In the genomic region with DNA sequence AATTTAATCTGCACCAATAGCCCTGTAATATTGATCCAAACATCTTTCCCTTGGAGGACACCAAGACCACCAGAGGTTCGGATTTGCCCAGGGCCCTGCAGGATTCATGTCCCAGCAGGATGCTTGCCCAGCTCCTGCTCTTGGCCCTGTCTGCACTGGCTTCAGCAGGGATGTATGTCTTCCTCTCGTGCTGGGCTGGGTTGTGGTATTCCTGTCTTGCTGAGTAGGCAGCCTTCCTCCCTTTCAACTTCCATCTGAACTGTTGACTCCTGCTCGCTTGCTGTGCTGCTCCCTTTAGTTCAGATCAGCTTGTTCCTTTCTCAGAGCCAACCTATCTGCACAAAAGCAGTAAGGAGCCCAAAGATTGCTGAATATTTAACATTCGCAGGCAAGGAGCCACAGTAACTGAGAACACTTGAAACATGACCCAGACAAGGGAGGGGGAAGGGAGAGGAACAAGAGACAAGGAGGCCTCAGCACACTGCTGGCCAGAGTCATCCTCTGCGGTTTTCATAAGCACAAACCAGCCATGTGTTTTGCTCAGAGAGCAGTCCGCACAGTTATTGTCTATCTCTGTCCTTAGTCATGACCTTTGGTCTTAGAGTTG, we compare ENCODE assay signal across 9 mouse cellular contexts.
DNase-seq lines count a peak whose midpoint lies in the region; ATAC-seq lines count a peak whose summit lies in the region.
"Had no signal": no experiment of that assay in that cellular context is flagged by ENCODE, and none has a peak within 500 bp of the region (broad histone marks: within the 10 kb centered on the region; RNA-seq: fewer than 3 reads in every experiment).

No protein-coding gene starts in this region.

- WGBS in forebrain, embryonic 14.5 days, result 60% methylated on average over 6 of the region's 6 CpGs
- WGBS in forebrain, embryonic 16.5 days, result 38% methylated on average over 6 of the region's 6 CpGs
- 45% methylated on average over 6 of the region's 6 CpGs for WGBS in liver, embryonic 11.5 days
- WGBS in embryonic facial prominence, embryonic 14.5 days, result 16% methylated on average over 6 of the region's 6 CpGs
- WGBS in forebrain, embryonic 12.5 days, result 47% methylated on average over 6 of the region's 6 CpGs

- no peaks in the 10 kb centered on the region for H3K36me3 ChIP-seq in forebrain, embryonic 14.5 days (ENCODE audit: control insufficient read depth, insufficient read depth, low read length)
- H3K36me3 ChIP-seq in forebrain, embryonic 16.5 days (ENCODE audit: control insufficient read depth, insufficient read depth), result no peaks in the 10 kb centered on the region
- H3K36me3 ChIP-seq in liver, embryonic 11.5 days (ENCODE audit: control insufficient read depth, insufficient read depth, low read length), result no peaks in the 10 kb centered on the region
- no peaks in the 10 kb centered on the region for H3K36me3 ChIP-seq in embryonic facial prominence, embryonic 14.5 days (ENCODE audit: control insufficient read depth, insufficient read depth, low read length)
- no peaks in the 10 kb centered on the region for H3K36me3 ChIP-seq in forebrain, embryonic 12.5 days (replicated peaks)
- H3K36me3 ChIP-seq: heart, embryonic 13.5 days had no signal

- no peak overlapping the region for H3K4me3 ChIP-seq in forebrain, embryonic 14.5 days (ENCODE audit: low read depth, low read length)
- H3K4me3 ChIP-seq in forebrain, embryonic 16.5 days (replicated peaks; ENCODE audit: low read length), result no peak overlapping the region
- H3K4me3 ChIP-seq in liver, embryonic 11.5 days (ENCODE audit: low read depth, low read length), result no peak overlapping the region
- H3K4me3 ChIP-seq in embryonic facial prominence, embryonic 14.5 days (ENCODE audit: low read depth, low read length), result no peak overlapping the region
- no peak overlapping the region for H3K4me3 ChIP-seq in forebrain, embryonic 12.5 days (replicated peaks)
- H3K4me3 ChIP-seq: heart, embryonic 13.5 days had no signal

- ATAC-seq in forebrain, embryonic 14.5 days, result no peak
- ATAC-seq in forebrain, embryonic 16.5 days, result no peak
- ATAC-seq in liver, embryonic 11.5 days (replicated peaks; ENCODE audit: low FRiP score), result 0 out of 2 replicates have a peak, but pooled peaks have one; percentile 34
- peak; percentile 67; the same call in 1 of the 2 replicates for ATAC-seq in embryonic facial prominence, embryonic 14.5 days (ENCODE audit: low read depth)
- no peak for ATAC-seq in forebrain, embryonic 12.5 days (ENCODE audit: low FRiP score)

- H3K9ac ChIP-seq in forebrain, embryonic 14.5 days (ENCODE audit: low read length), result no peak overlapping the region
- H3K9ac ChIP-seq in forebrain, embryonic 16.5 days (replicated peaks; ENCODE audit: low read depth, low read length), result no peak overlapping the region
- no peak overlapping the region for H3K9ac ChIP-seq in liver, embryonic 11.5 days (ENCODE audit: low read depth, low read length)
- H3K9ac ChIP-seq in embryonic facial prominence, embryonic 14.5 days (ENCODE audit: low read depth, low read length), result no peak overlapping the region
- H3K9ac ChIP-seq in forebrain, embryonic 12.5 days, result no peak overlapping the region
- H3K9ac ChIP-seq: heart, embryonic 13.5 days had no signal

- H3K4me1 ChIP-seq in forebrain, embryonic 14.5 days (ENCODE audit: control insufficient read depth, insufficient read depth, low read length), result 0 out of 2 replicates have a peak, but pooled peaks cover 5% of the 10 kb centered on the region
- peaks cover 7% of the 10 kb centered on the region for H3K4me1 ChIP-seq in forebrain, embryonic 16.5 days (replicated peaks; ENCODE audit: control insufficient read depth, insufficient read depth, low read length)
- H3K4me1 ChIP-seq in liver, embryonic 11.5 days (replicated peaks; ENCODE audit: control insufficient read depth, insufficient read depth, low read length), result no peaks in the 10 kb centered on the region
- H3K4me1 ChIP-seq in embryonic facial prominence, embryonic 14.5 days (ENCODE audit: control insufficient read depth, insufficient read depth, low read length), result peaks cover 6% of the 10 kb centered on the region; the same call in 1 of the 2 replicates
- H3K4me1 ChIP-seq in forebrain, embryonic 12.5 days, result peaks cover 6% of the 10 kb centered on the region

- no peak overlapping the region for H3K4me2 ChIP-seq in forebrain, embryonic 14.5 days (ENCODE audit: low read length)
- no peak overlapping the region for H3K4me2 ChIP-seq in forebrain, embryonic 16.5 days (ENCODE audit: low read length)
- no peak overlapping the region for H3K4me2 ChIP-seq in liver, embryonic 11.5 days
- no peak overlapping the region for H3K4me2 ChIP-seq in embryonic facial prominence, embryonic 14.5 days (ENCODE audit: low read depth, low read length)
- H3K4me2 ChIP-seq in forebrain, embryonic 12.5 days, result no peak overlapping the region
- H3K4me2 ChIP-seq: heart, embryonic 13.5 days had no signal

- peak; percentile 28 for DNase-seq in forebrain, embryonic 14.5 days (ENCODE audit: low spot score)
- DNase-seq in liver, embryonic 11.5 days (ENCODE audit: low spot score), result no peak
- no peak for DNase-seq in liver
- peak; percentile 87 for DNase-seq in embryonic facial prominence, embryonic 14.5 days (ENCODE audit: low spot score)
- DNase-seq in lung, postnatal 10 days, result peak; percentile 28
- DNase-seq in right cerebral cortex, postnatal 4 days, result no peak

- 0 out of 2 replicates have a peak, but pooled peaks cover 3% of the 10 kb centered on the region for H3K9me3 ChIP-seq in forebrain, embryonic 14.5 days (replicated peaks; ENCODE audit: control insufficient read depth, low read length)
- H3K9me3 ChIP-seq in forebrain, embryonic 16.5 days (ENCODE audit: control insufficient read depth, low read length), result no peaks in the 10 kb centered on the region
- no peaks in the 10 kb centered on the region for H3K9me3 ChIP-seq in liver, embryonic 11.5 days (ENCODE audit: control insufficient read depth, low read length)
- H3K9me3 ChIP-seq in embryonic facial prominence, embryonic 14.5 days (ENCODE audit: control insufficient read depth, low read length), result peaks cover 12% of the 10 kb centered on the region; the same call in 1 of the 2 replicates
- no peaks in the 10 kb centered on the region; the same call in 1 of the 2 replicates for H3K9me3 ChIP-seq in forebrain, embryonic 12.5 days

- H3K27ac ChIP-seq in forebrain, embryonic 14.5 days (ENCODE audit: low read depth, low read length), result no peak overlapping the region
- H3K27ac ChIP-seq in forebrain, embryonic 16.5 days (ENCODE audit: low read length), result no peak overlapping the region
- H3K27ac ChIP-seq in liver, embryonic 11.5 days (ENCODE audit: low read depth, low read length), result no peak overlapping the region
- 0 out of 2 replicates have a peak overlapping the region, but pooled peaks have one; percentile 1 for H3K27ac ChIP-seq in embryonic facial prominence, embryonic 14.5 days (replicated peaks; ENCODE audit: low read depth, low read length)
- no peak overlapping the region for H3K27ac ChIP-seq in forebrain, embryonic 12.5 days
- H3K27ac ChIP-seq: heart, embryonic 13.5 days had no signal

- H3K27me3 ChIP-seq in forebrain, embryonic 14.5 days (replicated peaks; ENCODE audit: control insufficient read depth, insufficient read depth, low read length), result no peaks in the 10 kb centered on the region
- H3K27me3 ChIP-seq in forebrain, embryonic 16.5 days (replicated peaks; ENCODE audit: control insufficient read depth, insufficient read depth, low read length), result no peaks in the 10 kb centered on the region
- H3K27me3 ChIP-seq in liver, embryonic 11.5 days (replicated peaks; ENCODE audit: control insufficient read depth, insufficient read depth, low read length), result no peaks in the 10 kb centered on the region; the same call in 1 of the 2 replicates
- H3K27me3 ChIP-seq in embryonic facial prominence, embryonic 14.5 days (replicated peaks; ENCODE audit: control insufficient read depth, insufficient read depth, low read length), result no peaks in the 10 kb centered on the region
- 0 out of 2 replicates have a peak, but pooled peaks cover 2% of the 10 kb centered on the region for H3K27me3 ChIP-seq in forebrain, embryonic 12.5 days

Comparison
In these comparisons a context has a peak if more than half of its experiments do, and no peak if none do; other contexts are left out.
1. ATAC-seq: peak in liver, embryonic 11.5 days (single experiment) and embryonic facial prominence, embryonic 14.5 days (single experiment); none in forebrain, embryonic 14.5 days (single experiment), forebrain, embryonic 16.5 days (single experiment) and forebrain, embryonic 12.5 days (single experiment).
2. DNase-seq: peak in forebrain, embryonic 14.5 days (single experiment), embryonic facial prominence, embryonic 14.5 days (single experiment) and lung, postnatal 10 days (single experiment); none in liver, embryonic 11.5 days (single experiment), liver (single experiment) and right cerebral cortex, postnatal 4 days (single experiment).